Mouse (Mus musculus) CH12.LX (cell line): ENCODE data around the gene Eef1akmt3. TPM values are rescaled to one million over a fixed set of nuclear protein-coding genes. Genes with fewer than 3 reads are reported as not detected.
A peak's percentile ranks its signal among the peaks of the same experiment; 100 is the strongest.

Experiments
- DNase-seq: peaks from one replicate; pipeline ENCODE4 v3.0.0-alpha.2; 2013; ENCODE audit errors: extremely low read depth
- H3K27ac ChIP-seq: 2 replicates; pipeline ENCODE4 v1.5.1; 2012; ENCODE audit warnings: low read depth, mild to moderate bottlenecking, control low read depth, moderate library complexity; ENCODE audit not compliant: insufficient read depth
- H3K27me3 ChIP-seq: replicated peaks from 2 replicates; pipeline ENCODE3; 2012; ENCODE audit warnings: inconsistent platforms
- H3K36me3 ChIP-seq, 2 experiments: replicated peaks in 1 of 2; 2 replicates each; pipeline versions ENCODE3 to v1.6.1; 2012; ENCODE audit warnings: inconsistent platforms in 1 of 2, low read length in 1 of 2, mild to moderate bottlenecking in 1 of 2, mixed read lengths in 1 of 2, moderate library complexity in 1 of 2; ENCODE audit not compliant: control insufficient read depth in 1 of 2, insufficient read depth in 1 of 2
- H3K4me1 ChIP-seq, 2 experiments: 2 replicates each; pipeline ENCODE4 v1.6.1; 2012; ENCODE audit warnings: inconsistent platforms in 1 of 2, moderate library complexity in 1 of 2; ENCODE audit not compliant: insufficient read depth in 2 of 2, control insufficient read depth in 1 of 2
- H3K4me2 ChIP-seq: 2 replicates; pipeline ENCODE4 v1.6.1; 2012; ENCODE audit warnings: low read depth, mild to moderate bottlenecking, control low read depth; ENCODE audit not compliant: poor library complexity, insufficient read depth, severe bottlenecking
- H3K4me3 ChIP-seq, 3 experiments: fragments of 150-350 bp in 1 of 3; sonication (generic) in 1 of 3; replicated peaks in 1 of 3; 2 replicates each; pipeline versions ENCODE3 to v1.5.1; 2011 to 2012; ENCODE audit warnings: low read depth in 2 of 3, low read length in 2 of 3, mild to moderate bottlenecking in 2 of 3, moderate library complexity in 2 of 3, control low read depth in 1 of 3, improper control_type of control experiment in 1 of 3, inconsistent platforms in 1 of 3, mixed read lengths in 1 of 3; ENCODE audit not compliant: poor library complexity in 1 of 3
- H3K79me2 ChIP-seq: replicated peaks from 2 replicates; pipeline ENCODE4 v1.6.1; 2012; ENCODE audit warnings: mild to moderate bottlenecking, moderate library complexity; ENCODE audit not compliant: control insufficient read depth, poor library complexity, insufficient read depth, severe bottlenecking; ENCODE audit errors: extremely low read depth
- H3K9ac ChIP-seq: 2 replicates; pipeline ENCODE4 v1.6.1; 2012; ENCODE audit warnings: low read depth, mild to moderate bottlenecking, control low read depth, moderate library complexity; ENCODE audit not compliant: insufficient read depth
- H3K9me3 ChIP-seq: replicated peaks from 2 replicates; pipeline ENCODE3; 2012; ENCODE audit warnings: low read length, inconsistent platforms, mixed read lengths
- BHLHE40 ChIP-seq: IDR thresholded peaks from 2 replicates; pipeline ENCODE4 v1.6.1; 2011; ENCODE audit warnings: mild to moderate bottlenecking, low read depth, low read length, improper control_type of control experiment
- CTCF ChIP-seq, 2 experiments: IDR thresholded peaks in 1 of 2; conservative IDR thresholded peaks in 1 of 2; 2 replicates each; pipeline ENCODE4 v1.5.1; 2011 to 2012; ENCODE audit warnings: low read depth in 2 of 2, low read length in 2 of 2, improper control_type of control experiment in 1 of 2, inconsistent platforms in 1 of 2, mild to moderate bottlenecking in 1 of 2, moderate library complexity in 1 of 2
- E2F4 ChIP-seq: IDR thresholded peaks from 2 replicates; pipeline ENCODE4 v1.6.1; 2011; ENCODE audit warnings: low read depth, low read length, improper control_type of control experiment; ENCODE audit not compliant: insufficient replicate concordance
- EP300 ChIP-seq: IDR thresholded peaks from 2 replicates; pipeline ENCODE4 v1.6.1; 2011; ENCODE audit warnings: low read length, improper control_type of control experiment
- ETS1 ChIP-seq: conservative IDR thresholded peaks from 2 replicates; pipeline ENCODE4 v1.6.1; 2012; ENCODE audit warnings: low read depth, mild to moderate bottlenecking, inconsistent platforms, low read length, improper control_type of control experiment, moderate library complexity
- MAX ChIP-seq: IDR thresholded peaks from 2 replicates; pipeline ENCODE4 v1.6.1; 2011; ENCODE audit warnings: low read length, improper control_type of control experiment
- NELFE ChIP-seq: IDR thresholded peaks from 2 replicates; pipeline ENCODE4 v1.6.1; 2011; ENCODE audit warnings: low read depth, low read length, improper control_type of control experiment
- NRF1 ChIP-seq: IDR thresholded peaks from 2 replicates; pipeline ENCODE4 v1.6.1; 2014; ENCODE audit warnings: low read depth, mild to moderate bottlenecking, inconsistent platforms, low read length, improper control_type of control experiment, moderate library complexity
- POLR2A ChIP-seq: IDR thresholded peaks from 2 replicates; pipeline ENCODE4 v1.6.1; 2011; ENCODE audit warnings: low read depth, mild to moderate bottlenecking, improper control_type of control experiment, low read length
- POLR2AphosphoS2 ChIP-seq: IDR thresholded peaks from 2 replicates; pipeline ENCODE4 v1.6.1; 2011; ENCODE audit warnings: low read depth, low read length, improper control_type of control experiment
- RAD21 ChIP-seq: IDR thresholded peaks from 2 replicates; pipeline ENCODE4 v1.6.1; 2011; ENCODE audit warnings: low read depth, mild to moderate bottlenecking, low read length, improper control_type of control experiment, moderate library complexity
- dilution Hi-C: fragments of 300-500 bp; cut with MboI; formaldehyde crosslinking; loops from 2 replicates; pipeline ENCODE4 v1.14.3; 2020; ENCODE audit warnings: low sequenced_read_pairs; ENCODE audit not compliant: extremely low pct_unique_long_range_greater_than_20kb, extremely low pct_ligation_motif_present
- in situ Hi-C: fragments of 300-500 bp; cut with MboI; formaldehyde crosslinking; loops from 3 replicates; pipeline ENCODE4 v1.14.3; 2019; ENCODE audit warnings: low sequenced_read_pairs, low pct_ligation_motif_present, low pct_unique_long_range_greater_than_20kb, mixed read lengths
- polyA plus RNA-seq: library from polyadenylated mRNA; unstranded; fragments of >175 nt; gene quantifications from 2 replicates; pipeline ENCODE4 v1.2.1, GENCODE M21; 2012; ENCODE audit warnings: low read depth; ENCODE audit not compliant: insufficient read length
- total RNA-seq, 2 experiments: library from RNA; depleted of rRNA; stranded (reverse); fragments of 300-350 nt in 1 of 2; fragments of >200 nt in 1 of 2; gene quantifications; 2 replicates each; pipeline ENCODE4 v1.2.3; 2012 to 2014

Gene Eef1akmt3
- total and polyA plus RNA-seq, 3 experiments, result 0.78 to 1.1 (median 0.98) TPM

- no peaks in the 10 kb centered on the region for H3K27me3 ChIP-seq
- no peaks in the 10 kb centered on the region for H3K9me3 ChIP-seq
- TF ChIP-seq CTCF (conservative IDR thresholded peaks at IDR 0.05 in 1 of 2, IDR thresholded peaks at IDR 0.05 in 1 of 2; ENCODE audit: low read depth in 2 of 2, low read length in 2 of 2) (peak in 1 of 2 experiments; percentile 25; a peak in 1 of 4 replicates), MAX (no peak), POLR2A (no peak)
- TF ChIP-seq, all 38 proteins: peak for 1
- in situ Hi-C loops (no loop called here), dilution Hi-C loops (no loop called here)
- DNase-seq, result no peak
- no peak overlapping the region for H3K9ac ChIP-seq
- H3K4me3 ChIP-seq, result no peak overlapping the region
- H3K4me1 ChIP-seq, result peaks cover 0 to 10% of the 10 kb centered on the region in 2 experiments; a peak in 2 of 4 replicates
- H3K36me3 ChIP-seq, result peaks cover 8 to 38% of the 10 kb centered on the region in 2 experiments
- no peak overlapping the region for H3K27ac ChIP-seq
- no peaks in the 10 kb centered on the region for H3K79me2 ChIP-seq
- no peak overlapping the region for H3K4me2 ChIP-seq
Measured at GRCm38 (mm10) chr10:127049395-127050118, 8.2 kb upstream of the Eef1akmt3 start.

GRCm38 (mm10) chr10:127048608-127049394, 7.5 kb upstream of the Eef1akmt3 start:
- TF ChIP-seq RAD21 (no peak), BHLHE40 (no peak), POLR2AphosphoS2 (0 out of 2 replicates have a peak, but pooled peaks have one; percentile 24), NRF1 (no peak), EP300 (no peak), NELFE (no peak), ETS1 (no peak)
- dilution Hi-C loops, result no loop called here
- DNase-seq, result no peak
- Histone ChIP-seq H3K27me3 (no peaks in the 10 kb centered on the region), H3K4me1 (peaks cover 0 to 10% of the 10 kb centered on the region in 2 experiments; a peak in 2 of 4 replicates), H3K9ac (no peak overlapping the region), H3K79me2 (no peaks in the 10 kb centered on the region), H3K4me2 (no peak overlapping the region), H3K4me3 (no peak overlapping the region), H3K9me3 (no peaks in the 10 kb centered on the region), H3K36me3 (peaks cover 13 to 45% of the 10 kb centered on the region in 2 experiments), H3K27ac (no peak overlapping the region)
- in situ Hi-C loops, result no loop called here

- Histone ChIP-seq H3K79me2 (no peaks in the 10 kb centered on the region; the same call in 1 of the 2 replicates), H3K4me3 (no peak within 1 kb of the TSS), H3K4me2 (no peak within 1 kb of the TSS), H3K27me3 (no peaks in the 10 kb centered on the region), H3K9me3 (no peaks in the 10 kb centered on the region), H3K27ac (no peak within 1 kb of the TSS), H3K9ac (no peak within 1 kb of the TSS), H3K36me3 (peaks cover 16 to 53% of the 10 kb centered on the region in 2 experiments), H3K4me1 (peaks cover 6 to 18% of the 10 kb centered on the region in 2 experiments; a peak in 2 of 4 replicates)
- no peak for TF ChIP-seq E2F4
- 0 out of 2 replicates have a peak, but pooled peaks have one; percentile 22 for TF ChIP-seq POLR2AphosphoS2
- in situ Hi-C loops (no loop called here), dilution Hi-C loops (no loop called here)
- no peak for DNase-seq
Measured at GRCm38 (mm10) chr10:127047954-127048353, 6.6 kb upstream of the Eef1akmt3 start, which contains the start of gene Cyp27b1. Gene Cyp27b1, plus strand, starts transcription at chr10:127048250.
